Mouse (Mus musculus) liver, embryonic 12.5 days (tissue): ENCODE measurements at regions not wholly inside any gene's neighbourhood (a gene's known extent, or its start where the extent isn't known, plus 50 kb on each side); places are given as distances from the start of the nearest gene placed in this dataset.

Experiments used
- ATAC-seq: fragments of 200-750 bp; cut with Nextera tagmentation; 2 replicates; pipeline ENCODE4 v1.8.0; 2017; ENCODE audit warnings: moderate number of reproducible peaks, mild to moderate bottlenecking, moderate library complexity
- H3K27ac ChIP-seq: fragments of 300-500 bp; sonication (generic); 2 replicates; pipeline ENCODE4 v1.5.1; 2016; ENCODE audit warnings: mild to moderate bottlenecking
- H3K27me3 ChIP-seq: fragments of 300-500 bp; sonication (generic); replicated peaks from 2 replicates; pipeline ENCODE4 v1.6.1; 2016; ENCODE audit warnings: mild to moderate bottlenecking, moderate library complexity
- H3K36me3 ChIP-seq: fragments of 300-500 bp; sonication (generic); 2 replicates; pipeline ENCODE4 v1.6.1; 2016; ENCODE audit warnings: mild to moderate bottlenecking, moderate library complexity
- H3K4me1 ChIP-seq: fragments of 300-500 bp; sonication (generic); 2 replicates; pipeline ENCODE4 v1.6.1; 2016
- H3K4me2 ChIP-seq: fragments of 300-500 bp; sonication (generic); 2 replicates; pipeline ENCODE4 v1.6.1; 2016; ENCODE audit warnings: mild to moderate bottlenecking, moderate library complexity
- H3K4me3 ChIP-seq: fragments of 300-500 bp; sonication (generic); 2 replicates; pipeline ENCODE4 v1.5.1; 2016; ENCODE audit warnings: mild to moderate bottlenecking, moderate library complexity
- H3K9ac ChIP-seq: fragments of 300-500 bp; sonication (generic); 2 replicates; pipeline ENCODE4 v1.6.1; 2016; ENCODE audit warnings: mild to moderate bottlenecking, moderate library complexity
- H3K9me3 ChIP-seq: fragments of 300-500 bp; sonication (generic); replicated peaks from 2 replicates; pipeline ENCODE4 v1.6.1; 2016; ENCODE audit warnings: mild to moderate bottlenecking, moderate library complexity
- WGBS: fragments of 180-500 bp; shearing (Covaris S2); methylation state at CpG from one replicate; pipeline ENCODE4 v1.1.7; 2016; ENCODE audit not compliant: insufficient replicate concordance; 5-methylcytosine and 5-hydroxymethylcytosine counted together

- WGBS = 65% methylated on average over 9 of the region's 9 CpGs
- Histone ChIP-seq H3K36me3 (no peaks in the 10 kb centered on the region), H3K27me3 (peaks cover 5% of the 10 kb centered on the region; the same call in 1 of the 2 replicates), H3K4me1 (peaks cover 24% of the 10 kb centered on the region), H3K9ac (no peak overlapping the region), H3K4me2 (no peak overlapping the region), H3K27ac (no peak overlapping the region), H3K9me3 (no peaks in the 10 kb centered on the region), H3K4me3 (no peak overlapping the region)
- ATAC-seq = no peak
Observed at GRCm38 (mm10) chr13:51899319-51900042, 53.0 kb downstream of the Gadd45g start.

DNA sequence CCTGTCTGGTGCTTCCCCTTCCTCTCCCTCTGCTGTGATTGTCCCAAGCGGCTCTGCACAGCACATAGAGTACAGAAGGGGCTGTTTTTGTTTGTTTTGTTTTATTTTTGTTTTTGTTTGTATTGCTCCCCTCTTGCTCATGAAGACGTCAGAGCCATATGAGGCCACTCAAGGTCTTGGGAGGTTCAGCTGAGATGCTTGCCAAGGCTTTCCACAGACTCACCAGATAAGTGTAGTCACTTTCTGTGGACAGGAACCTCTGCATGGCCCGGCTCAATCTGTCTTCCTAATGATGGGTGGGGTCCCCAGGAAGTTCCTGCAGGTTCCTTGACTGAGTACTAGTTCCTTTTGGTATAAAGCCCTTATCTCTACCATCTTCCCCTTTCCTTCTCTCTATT is 53.6 kb downstream of the Gadd45g start:
- H3K27ac ChIP-seq = no peak overlapping the region
- no peak for ATAC-seq
- H3K4me3 ChIP-seq = no peak overlapping the region

DNA sequence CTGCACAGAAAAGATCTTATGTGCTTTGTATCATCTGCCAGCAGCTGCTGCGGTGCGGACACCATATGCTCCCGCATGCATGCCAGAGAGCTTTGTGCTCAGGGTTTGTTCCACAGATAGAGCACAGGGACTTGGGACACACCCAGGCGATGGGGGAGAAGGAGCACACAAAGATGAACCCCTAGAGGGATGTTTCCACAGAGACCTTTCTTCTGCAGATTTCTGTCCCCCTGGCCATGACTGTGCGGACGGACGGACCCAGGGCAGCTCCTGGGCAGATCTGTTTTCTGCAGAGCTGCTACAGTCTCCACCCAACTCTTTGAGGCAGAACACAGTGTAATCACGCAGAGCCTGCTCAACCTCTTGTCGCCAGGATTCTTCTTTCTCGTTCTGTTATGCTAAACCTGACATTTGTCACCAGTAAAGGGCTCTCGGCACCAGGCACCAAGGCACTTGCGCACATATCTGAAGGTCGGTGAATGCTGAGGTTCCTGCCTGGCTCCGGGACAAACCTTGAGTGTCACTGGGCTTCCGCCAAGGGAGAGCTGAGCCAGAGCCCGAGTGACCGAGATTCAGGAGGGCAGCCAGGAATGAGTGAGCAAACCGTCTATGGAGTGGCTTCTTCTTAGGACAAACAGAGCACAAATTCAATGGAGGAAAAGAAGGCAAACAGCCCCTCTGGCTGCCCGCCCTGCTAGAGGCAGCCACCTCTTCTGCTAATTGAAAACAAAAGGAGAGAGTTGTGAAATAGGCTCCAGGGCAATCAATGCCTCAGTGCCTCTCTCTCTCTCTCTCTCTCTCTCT is 56.2 kb downstream of the Gadd45g start:
- 52% methylated on average over 19 of the region's 19 CpGs for WGBS
- Histone ChIP-seq H3K9ac (no peak overlapping the region), H3K4me1 (peaks cover 22% of the 10 kb centered on the region), H3K9me3 (no peaks in the 10 kb centered on the region), H3K4me2 (peak overlapping the region; percentile 27), H3K27ac (peak overlapping the region; percentile 27; the same call in 1 of the 2 replicates), H3K27me3 (peaks cover 23% of the 10 kb centered on the region), H3K4me3 (no peak overlapping the region), H3K36me3 (no peaks in the 10 kb centered on the region)
- ATAC-seq = no peak

More for the DNA sequence above, 53.6 kb downstream of the Gadd45g start:
- H3K36me3 ChIP-seq = no peaks in the 10 kb centered on the region
- no peak overlapping the region for H3K9ac ChIP-seq
- no peaks in the 10 kb centered on the region for H3K9me3 ChIP-seq
- no peak overlapping the region for H3K4me2 ChIP-seq
- 44% methylated on average over 3 of the region's 3 CpGs for WGBS
- H3K27me3 ChIP-seq = peaks cover 11% of the 10 kb centered on the region; the same call in 1 of the 2 replicates
- peaks cover 24% of the 10 kb centered on the region for H3K4me1 ChIP-seq

DNA sequence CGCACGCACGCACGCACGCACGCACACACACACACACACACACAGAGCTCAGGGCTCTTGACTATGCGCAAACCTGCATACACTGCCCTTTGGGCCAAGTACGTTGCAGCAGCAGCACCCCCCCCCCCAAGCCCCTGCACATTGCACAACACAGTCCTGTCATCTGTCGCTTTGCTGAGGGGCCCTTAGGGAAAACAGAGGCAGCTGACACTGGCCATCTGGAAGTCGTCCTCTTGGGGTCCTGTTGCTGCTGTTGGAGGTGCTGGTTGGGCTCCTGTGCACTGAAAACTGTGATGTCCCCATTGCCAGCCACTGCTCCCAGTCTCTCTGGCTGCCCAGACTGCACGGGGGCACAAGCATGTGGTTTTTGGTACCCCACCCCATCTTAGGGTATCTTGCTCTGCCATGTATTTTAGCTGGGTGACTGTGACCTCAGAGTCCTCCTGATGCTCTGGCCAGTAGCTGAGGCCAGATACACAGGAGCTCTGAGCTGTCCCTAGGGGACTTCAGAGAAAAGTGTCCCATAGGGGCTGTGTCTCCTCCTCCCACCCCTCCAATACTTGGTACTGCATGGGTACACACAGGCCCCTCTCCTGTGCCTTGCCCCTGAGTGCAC is 57.0 kb downstream of the Gadd45g start:
- H3K36me3 ChIP-seq = no peaks in the 10 kb centered on the region
- no peak overlapping the region for H3K9ac ChIP-seq
- ATAC-seq = peak; percentile 50
- no peak overlapping the region for H3K4me3 ChIP-seq
- H3K4me1 ChIP-seq = peaks cover 16% of the 10 kb centered on the region
- no peak overlapping the region for H3K27ac ChIP-seq
- WGBS = 63% methylated on average over 11 of the region's 11 CpGs
- peak overlapping the region; percentile 27; the same call in 1 of the 2 replicates for H3K4me2 ChIP-seq
- peaks cover 31% of the 10 kb centered on the region for H3K27me3 ChIP-seq
- H3K9me3 ChIP-seq = no peaks in the 10 kb centered on the region

DNA sequence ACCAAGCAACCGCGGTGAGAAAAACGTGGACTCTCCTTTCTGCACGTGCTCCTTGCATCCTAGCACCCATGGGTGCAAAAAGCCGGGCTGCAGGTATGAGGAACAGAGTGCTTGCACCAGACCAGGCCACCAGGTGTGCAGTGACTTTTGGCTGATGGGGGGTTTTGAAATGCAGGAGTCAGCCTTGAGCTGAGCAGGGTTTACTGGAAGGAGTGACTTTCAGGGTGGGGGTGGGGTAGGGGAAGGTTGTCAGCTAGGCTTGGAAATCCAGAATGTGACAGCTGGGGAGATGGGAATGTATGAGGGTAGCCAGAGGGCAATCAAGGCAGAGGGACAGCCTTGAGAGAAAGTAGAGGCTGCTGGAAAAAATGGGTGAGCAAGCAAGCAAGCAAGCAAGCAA is 58.8 kb downstream of the Gadd45g start:
- 75% methylated on average over 5 of the region's 5 CpGs for WGBS
- ATAC-seq = no peak
- Histone ChIP-seq H3K9ac (no peak overlapping the region), H3K27ac (no peak overlapping the region), H3K4me1 (peaks cover 14% of the 10 kb centered on the region), H3K9me3 (no peaks in the 10 kb centered on the region), H3K27me3 (peaks cover 35% of the 10 kb centered on the region), H3K4me2 (no peak overlapping the region), H3K36me3 (no peaks in the 10 kb centered on the region), H3K4me3 (no peak overlapping the region)

DNA sequence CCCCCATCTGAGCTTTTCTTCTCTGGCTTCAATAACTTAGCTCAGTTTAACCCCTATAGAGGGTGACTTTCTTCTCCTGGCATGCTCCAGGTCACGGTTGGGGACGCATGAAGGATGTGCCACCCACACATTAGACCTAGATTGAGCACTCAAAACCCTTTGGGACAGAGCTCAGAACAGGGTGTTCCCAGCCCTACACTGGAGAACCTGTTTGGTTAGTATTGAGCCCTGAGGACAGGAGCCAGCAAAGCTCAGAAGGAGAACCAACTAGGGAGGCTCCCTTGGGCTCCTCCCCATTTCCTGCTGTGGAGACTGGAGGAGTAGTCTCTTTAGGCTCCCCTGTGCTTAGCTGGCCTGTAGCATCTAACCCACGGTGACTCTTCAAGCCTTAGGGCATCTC is 59.6 kb downstream of the Gadd45g start:
- Histone ChIP-seq H3K4me3 (no peak overlapping the region), H3K4me2 (no peak overlapping the region), H3K9me3 (no peaks in the 10 kb centered on the region), H3K27me3 (peaks cover 40% of the 10 kb centered on the region), H3K9ac (no peak overlapping the region), H3K4me1 (peaks cover 14% of the 10 kb centered on the region), H3K36me3 (no peaks in the 10 kb centered on the region), H3K27ac (no peak overlapping the region)
- no peak for ATAC-seq
- WGBS = 49% methylated on average over 3 of the region's 3 CpGs

GRCm38 (mm10) chr13:51908514-51908913 is 62.0 kb downstream of the Gadd45g start:
- H3K4me2 ChIP-seq = no peak overlapping the region
- WGBS = 37% methylated on average over 7 of the region's 7 CpGs
- H3K4me3 ChIP-seq = no peak overlapping the region
- no peak overlapping the region for H3K9ac ChIP-seq
- H3K27me3 ChIP-seq = peaks cover 63% of the 10 kb centered on the region
- no peaks in the 10 kb centered on the region for H3K36me3 ChIP-seq
- no peak overlapping the region for H3K27ac ChIP-seq
- ATAC-seq = no peak
- peaks cover 8% of the 10 kb centered on the region; the same call in 1 of the 2 replicates for H3K4me1 ChIP-seq
- no peaks in the 10 kb centered on the region for H3K9me3 ChIP-seq

- peak overlapping the region; percentile 40; the same call in 1 of the 2 replicates for H3K27ac ChIP-seq
- ATAC-seq = peak; percentile 49; the same call in 1 of the 2 replicates
- H3K4me3 ChIP-seq = no peak overlapping the region
- no peaks in the 10 kb centered on the region for H3K36me3 ChIP-seq
- H3K4me1 ChIP-seq = peaks cover 7% of the 10 kb centered on the region; the same call in 1 of the 2 replicates
- H3K9me3 ChIP-seq = no peaks in the 10 kb centered on the region
- no peak overlapping the region; the same call in 1 of the 2 replicates for H3K4me2 ChIP-seq
- H3K9ac ChIP-seq = no peak overlapping the region
- WGBS = 38% methylated on average over 17 of the region's 17 CpGs
- H3K27me3 ChIP-seq = peaks cover 65% of the 10 kb centered on the region
Observed at GRCm38 (mm10) chr13:51911296-51911998, 65.0 kb downstream of the Gadd45g start.

GRCm38 (mm10) chr13:51912477-51912876 is 66.0 kb downstream of the Gadd45g start:
- Histone ChIP-seq H3K27ac (no peak overlapping the region), H3K9me3 (no peaks in the 10 kb centered on the region), H3K36me3 (no peaks in the 10 kb centered on the region), H3K4me1 (peaks cover 7% of the 10 kb centered on the region; the same call in 1 of the 2 replicates), H3K4me3 (no peak overlapping the region), H3K27me3 (peaks cover 68% of the 10 kb centered on the region), H3K9ac (no peak overlapping the region), H3K4me2 (no peak overlapping the region)
- 60% methylated on average over 5 of the region's 5 CpGs for WGBS
- no peak for ATAC-seq

DNA sequence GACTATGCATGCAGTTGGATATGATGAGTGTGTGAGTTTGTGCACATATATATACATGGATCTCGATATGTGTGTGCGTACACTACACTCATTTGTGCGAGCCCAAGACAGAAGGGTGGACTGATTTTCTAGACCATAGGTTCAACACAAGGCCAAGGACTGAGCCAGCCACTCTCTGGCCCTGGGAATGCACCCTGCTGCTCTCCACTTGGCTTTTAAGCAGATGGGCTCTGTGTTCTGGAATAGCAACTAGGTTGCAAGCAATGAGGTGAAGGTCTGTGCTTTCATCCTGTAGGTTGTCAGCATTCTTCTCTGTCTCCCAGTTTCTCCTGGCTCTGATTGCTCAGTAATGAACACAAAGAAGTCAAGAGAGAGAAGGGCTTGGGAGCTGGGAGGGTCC is 66.5 kb downstream of the Gadd45g start:
- WGBS = 72% methylated on average over 3 of the region's 3 CpGs
- no peak for ATAC-seq
- Histone ChIP-seq H3K4me3 (no peak overlapping the region), H3K27me3 (peaks cover 68% of the 10 kb centered on the region), H3K4me1 (peaks cover 7% of the 10 kb centered on the region; the same call in 1 of the 2 replicates), H3K36me3 (no peaks in the 10 kb centered on the region), H3K9me3 (no peaks in the 10 kb centered on the region), H3K27ac (no peak overlapping the region), H3K4me2 (no peak overlapping the region), H3K9ac (no peak overlapping the region)

DNA sequence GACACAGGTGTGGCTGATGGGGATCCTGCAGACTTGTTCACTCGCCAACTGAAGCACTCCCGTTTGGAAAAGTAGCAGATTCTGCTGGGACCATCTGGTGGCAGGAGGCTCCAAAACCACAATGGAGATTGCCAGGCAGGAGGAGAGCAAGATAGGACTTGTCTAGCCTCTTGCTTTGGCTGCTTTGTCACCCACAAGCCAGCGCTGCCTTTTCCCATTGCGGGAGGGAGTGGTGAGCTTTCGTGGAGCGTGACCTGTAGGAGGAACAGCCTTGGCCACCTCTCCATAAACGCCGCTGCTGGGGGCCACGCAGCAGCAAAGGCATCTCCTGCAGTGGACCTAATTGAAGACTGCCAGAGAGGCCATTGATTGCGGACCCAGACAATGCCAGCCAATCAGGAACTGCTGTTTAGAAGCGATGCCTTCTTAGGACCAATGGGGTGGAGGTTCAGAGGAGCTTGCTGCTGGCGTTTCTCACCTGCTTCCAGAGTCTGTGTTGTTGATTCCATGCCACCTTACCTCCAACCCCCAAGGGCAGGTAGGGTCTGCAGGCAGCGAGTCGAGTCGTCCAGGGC is 70.3 kb downstream of the Gadd45g start:
- Histone ChIP-seq H3K9ac (no peak overlapping the region), H3K27ac (no peak overlapping the region), H3K27me3 (peaks cover 79% of the 10 kb centered on the region), H3K9me3 (no peaks in the 10 kb centered on the region), H3K4me1 (peaks cover 14% of the 10 kb centered on the region), H3K4me2 (no peak overlapping the region), H3K4me3 (no peak overlapping the region), H3K36me3 (no peaks in the 10 kb centered on the region)
- ATAC-seq = no peak
- WGBS = 38% methylated on average over 15 of the region's 15 CpGs
